Mouse (Mus musculus): ENCODE results near the gene Cd300lf. TPM values are rescaled to one million over a fixed set of nuclear protein-coding genes. Genes with fewer than 3 reads are reported as not detected.
A peak's percentile ranks its signal among the peaks of the same experiment; 100 is the strongest.

The Cd300lf gene
- total RNA-seq, 2 experiments from 2014 or later: 0.58 TPM; not detected in 1

- intact Hi-C loops (cut with DNase I): no loop called here
- DNase-seq (ENCODE audit: extremely low spot score in 1 of 2, low spot score in 2 of 2): no peak
- TF ChIP-seq CTCF (IDR thresholded peaks at IDR 0.05): no peak
- Histone ChIP-seq H3K4me3 (no peak overlapping the region), H3K27ac (no peak overlapping the region)
Measured at GRCm38 (mm10) chr11:115100741-115101140, 33.1 kb downstream of the Cd300lf start.

DNA sequence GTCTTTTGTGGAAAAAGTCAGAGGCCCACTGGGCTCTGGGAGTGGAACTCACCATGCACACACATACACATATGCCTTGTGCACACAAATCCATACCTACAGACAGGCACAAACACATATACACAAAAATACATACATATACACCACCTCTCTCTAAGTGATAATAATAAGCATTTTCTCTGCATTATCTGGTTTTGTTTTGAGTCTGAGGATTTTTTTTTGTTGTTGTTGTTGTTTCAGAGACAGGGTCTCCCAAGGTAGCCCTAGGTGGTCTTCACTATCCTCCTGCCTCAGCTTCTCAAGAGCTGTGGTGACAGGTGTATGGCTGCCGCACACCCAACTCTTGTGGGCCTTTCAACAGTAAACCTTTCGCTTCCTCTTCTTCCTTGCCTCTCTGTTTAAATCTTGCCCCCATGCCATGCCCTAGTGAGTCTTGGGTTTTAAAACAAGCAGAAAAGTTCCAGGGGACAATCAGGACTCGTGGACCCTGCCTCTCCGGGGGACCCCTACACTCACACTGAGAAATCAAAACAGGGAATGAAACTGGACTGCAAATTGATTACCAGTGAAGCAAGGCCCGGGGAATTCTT is 33.7 kb downstream of the Cd300lf start:
- intact Hi-C loops (cut with DNase I): no loop called here
- no peak for TF ChIP-seq CTCF (IDR thresholded peaks at IDR 0.05)
- no peak for DNase-seq (ENCODE audit: extremely low spot score in 1 of 2, low spot score in 2 of 2)
- Histone ChIP-seq H3K27ac (no peak overlapping the region), H3K4me3 (no peak overlapping the region)

GRCm38 (mm10) chr11:115099241-115099840 is 34.5 kb downstream of the Cd300lf start:
- H3K4me3 ChIP-seq: no peak overlapping the region
- no peak overlapping the region for H3K27ac ChIP-seq
- intact Hi-C loops (cut with DNase I): no loop called here

DNA sequence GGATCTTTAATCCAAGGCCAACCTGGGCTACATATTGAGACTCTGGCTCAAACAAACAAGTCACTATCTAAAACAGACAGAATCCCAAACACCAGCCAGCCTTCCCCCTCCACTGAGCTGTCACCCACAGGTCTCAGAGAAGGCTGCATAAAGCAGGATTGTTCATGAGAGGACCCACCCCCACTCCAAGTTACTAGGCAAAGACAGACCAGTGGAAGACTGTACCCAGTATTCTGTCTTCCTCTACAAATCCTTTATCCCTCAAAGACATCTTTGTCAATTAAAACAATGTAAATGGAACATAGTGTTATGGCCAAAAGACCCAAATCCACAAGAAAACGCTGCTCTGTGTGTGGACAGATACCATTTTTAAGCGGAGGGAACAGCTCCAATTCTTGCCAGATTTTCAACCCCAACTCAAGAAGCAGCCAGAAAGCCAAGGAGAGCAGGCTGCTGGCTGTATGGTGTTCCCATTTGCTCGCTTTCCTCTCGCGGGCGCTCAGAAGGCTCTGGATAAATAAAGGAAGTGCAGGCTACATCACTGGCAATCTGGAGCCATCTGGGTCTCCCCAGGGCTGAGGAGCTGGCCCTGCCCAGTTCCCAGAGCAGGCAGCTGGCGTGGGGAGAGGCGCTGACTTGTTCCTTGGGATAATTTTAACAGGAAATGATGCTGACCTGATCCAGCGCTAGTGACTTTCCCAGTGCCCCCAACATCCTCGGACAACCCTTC is 35.4 kb downstream of the Cd300lf start:
- TF ChIP-seq CTCF (IDR thresholded peaks at IDR 0.05): no peak
- intact Hi-C loops (cut with DNase I): no loop called here
- DNase-seq (ENCODE audit: extremely low spot score in 1 of 2, low spot score in 2 of 2): no peak
- no peak overlapping the region for H3K27ac ChIP-seq
- H3K4me3 ChIP-seq: no peak overlapping the region

More at GRCm38 (mm10) chr11:115099241-115099840, 34.5 kb downstream of the Cd300lf start:
- TF ChIP-seq CTCF (IDR thresholded peaks at IDR 0.05): no peak
- DNase-seq (ENCODE audit: extremely low spot score in 1 of 2, low spot score in 2 of 2): no peak

- intact Hi-C loops (cut with DNase I): no loop called here
- Histone ChIP-seq H3K4me3 (peak overlapping the region; percentile 43), H3K27ac (no peak overlapping the region)
- no peak for TF ChIP-seq CTCF (IDR thresholded peaks at IDR 0.05)
- no peak for DNase-seq (ENCODE audit: extremely low spot score in 1 of 2, low spot score in 2 of 2)
Measured at GRCm38 (mm10) chr11:115092140-115092539, 41.7 kb downstream of the Cd300lf start.

GRCm38 (mm10) chr11:115091362-115091901 is 42.4 kb downstream of the Cd300lf start, which contains the start of gene Rab37:
Gene Rab37 (plus strand): TSS chr11:115091431.
- H3K4me3 ChIP-seq: peak within 1 kb of the TSS; percentile 43
- DNase-seq (ENCODE audit: extremely low spot score in 1 of 2, low spot score in 2 of 2): no peak
- intact Hi-C loops (cut with DNase I): no loop called here
- TF ChIP-seq CTCF (IDR thresholded peaks at IDR 0.05): no peak
- H3K27ac ChIP-seq: no peak within 1 kb of the TSS

- Histone ChIP-seq H3K27ac (no peak overlapping the region), H3K4me3 (no peak overlapping the region)
- TF ChIP-seq CTCF (IDR thresholded peaks at IDR 0.05): peak; percentile 53
- DNase-seq (ENCODE audit: extremely low spot score in 1 of 2, low spot score in 2 of 2): no peak
- intact Hi-C loops (cut with DNase I): no loop called here
Measured at GRCm38 (mm10) chr11:115089853-115090252, 43.9 kb downstream of the Cd300lf start.

GRCm38 (mm10) chr11:115086213-115086612 is 47.6 kb downstream of the Cd300lf start:
- DNase-seq (ENCODE audit: extremely low spot score in 1 of 2, low spot score in 2 of 2): no peak
- TF ChIP-seq CTCF (IDR thresholded peaks at IDR 0.05): no peak
- H3K27ac ChIP-seq: no peak overlapping the region
- no peak overlapping the region for H3K4me3 ChIP-seq
- intact Hi-C loops (cut with DNase I): no loop called here

GRCm38 (mm10) chr11:115085064-115085463 is 48.7 kb downstream of the Cd300lf start:
- H3K4me3 ChIP-seq: no peak overlapping the region
- intact Hi-C loops (cut with DNase I): no loop called here
- DNase-seq (ENCODE audit: extremely low spot score in 1 of 2, low spot score in 2 of 2): no peak
- no peak for TF ChIP-seq CTCF (IDR thresholded peaks at IDR 0.05)
- no peak overlapping the region for H3K27ac ChIP-seq

DNA sequence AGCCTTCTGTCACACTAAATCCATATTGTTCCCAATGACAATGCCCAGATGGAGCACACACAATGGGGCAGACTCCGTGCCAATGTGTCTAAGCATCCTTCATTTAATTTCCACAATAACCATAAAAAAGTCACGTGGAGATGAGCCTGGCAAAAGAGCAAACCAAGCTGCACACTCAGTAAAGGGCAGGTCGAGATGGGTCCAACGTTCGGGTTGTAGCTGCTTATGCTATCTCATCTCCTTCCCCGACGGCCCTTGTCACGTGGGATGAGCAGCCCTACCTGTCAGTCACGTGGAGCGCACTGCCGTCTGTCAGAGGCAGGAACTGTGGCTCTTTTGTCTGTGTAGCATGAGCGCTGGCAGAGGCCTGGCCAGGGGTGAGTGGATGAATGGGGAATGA is 49.2 kb downstream of the Cd300lf start:
- no peak for DNase-seq (ENCODE audit: extremely low spot score in 1 of 2, low spot score in 2 of 2)
- H3K27ac ChIP-seq: no peak overlapping the region
- no peak for TF ChIP-seq CTCF (IDR thresholded peaks at IDR 0.05)
- intact Hi-C loops (cut with DNase I): no loop called here
- H3K4me3 ChIP-seq: no peak overlapping the region

DNA sequence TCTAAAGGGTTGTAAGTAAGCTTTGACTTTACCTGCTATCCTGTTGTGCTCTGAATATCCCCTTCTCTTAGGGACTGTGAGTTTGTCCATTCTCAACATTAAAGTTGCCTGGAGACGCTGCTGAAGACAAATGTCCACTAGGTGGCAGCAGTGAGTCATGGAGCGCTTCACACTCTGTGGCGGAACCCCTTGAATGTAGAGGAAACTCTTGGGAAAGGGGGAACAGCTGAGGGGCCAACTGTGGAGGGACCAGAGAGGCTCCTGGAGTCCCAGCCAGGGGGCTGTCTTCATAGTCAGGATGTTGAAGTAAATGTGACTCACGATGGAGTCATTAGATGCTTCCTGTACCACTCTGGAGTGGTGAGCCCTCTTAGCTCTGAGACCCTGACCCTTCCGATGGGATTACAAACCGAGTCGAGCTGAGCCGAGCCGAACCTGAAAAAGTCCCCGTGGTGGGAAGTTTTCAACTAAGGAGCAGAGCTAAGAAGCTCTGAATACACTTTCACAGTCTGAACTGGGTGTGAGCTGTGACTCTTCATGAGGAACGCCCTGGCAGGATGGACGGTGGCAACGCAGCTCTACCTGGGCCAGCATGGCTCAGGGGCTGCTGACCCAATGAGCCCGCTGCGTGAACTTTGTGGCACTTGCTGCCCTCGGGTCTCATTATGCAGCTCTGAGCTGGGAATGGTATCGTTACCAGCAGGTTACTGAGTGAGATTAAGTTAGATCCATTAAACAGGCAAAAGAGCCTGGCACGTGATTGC is 50.2 kb downstream of the Cd300lf start:
- no peak overlapping the region for H3K27ac ChIP-seq
- H3K4me3 ChIP-seq: no peak overlapping the region
- peak; percentile 60 to 70 for DNase-seq (ENCODE audit: extremely low spot score in 1 of 2, low spot score in 2 of 2)
- intact Hi-C loops (cut with DNase I): loop anchor here (1.0 to 2.0 kb wide), 2 partner anchors 69 to 187 kb away; no protein-coding TSS in a partner anchor
- TF ChIP-seq CTCF (IDR thresholded peaks at IDR 0.05): no peak; the same call in none of the 2 replicates

All from left cerebral cortex, adult 2 months (tissue).